Mouse (Mus musculus) embryo, embryonic 11 days (tissue): ENCODE data around the gene Adam15.

ENCODE experiments used
- DNase-seq: peaks from one replicate; pipeline ENCODE4 v3.0.0-alpha.2; 2015

Gene Adam15

GRCm38 (mm10) chr3:89383651-89384255 lies 34.0 kb upstream of the Adam15 start:
- no peak for DNase-seq

GRCm38 (mm10) chr3:89382950-89383349 lies 33.2 kb upstream of the Adam15 start:
- no peak for DNase-seq

- no peak for DNase-seq
Observed at GRCm38 (mm10) chr3:89382033-89382882, 32.5 kb upstream of the Adam15 start.

GRCm38 (mm10) chr3:89381233-89381632 lies 31.4 kb upstream of the Adam15 start:
- no peak for DNase-seq

- DNase-seq, result no peak
Observed at GRCm38 (mm10) chr3:89380711-89381110, 30.9 kb upstream of the Adam15 start.

GRCm38 (mm10) chr3:89380291-89380690 lies 30.5 kb upstream of the Adam15 start:
- no peak for DNase-seq

GRCm38 (mm10) chr3:89379388-89380131 lies 29.8 kb upstream of the Adam15 start:
- DNase-seq, result no peak

GRCm38 (mm10) chr3:89378394-89379067 lies 28.7 kb upstream of the Adam15 start:
- peak; percentile 89 for DNase-seq

- no peak for DNase-seq
Observed at GRCm38 (mm10) chr3:89377831-89378230, 28.0 kb upstream of the Adam15 start.

GRCm38 (mm10) chr3:89373581-89374231 lies 23.9 kb upstream of the Adam15 start:
- no peak for DNase-seq

- no peak for DNase-seq
Observed at GRCm38 (mm10) chr3:89367338-89367737, 17.5 kb upstream of the Adam15 start.

- DNase-seq, result no peak
Observed at GRCm38 (mm10) chr3:89365486-89366414, 16.0 kb upstream of the Adam15 start.

GRCm38 (mm10) chr3:89365153-89365485 lies 15.3 kb upstream of the Adam15 start, which contains the start of gene Dcst1:
TSS of gene Dcst1 (minus strand) at chr3:89365253.
- no peak for DNase-seq

GRCm38 (mm10) chr3:89364631-89365030 lies 14.8 kb upstream of the Adam15 start:
- no peak for DNase-seq

- DNase-seq, result no peak
Observed at GRCm38 (mm10) chr3:89361675-89362074, 11.9 kb upstream of the Adam15 start, which contains the start of gene Dcst2. TSS of gene Dcst2 (plus strand) at chr3:89361975.

- DNase-seq, result no peak
Observed at GRCm38 (mm10) chr3:89360237-89360636, 10.4 kb upstream of the Adam15 start.

- DNase-seq, result no peak
Observed at GRCm38 (mm10) chr3:89359630-89360029, 9.8 kb upstream of the Adam15 start.

GRCm38 (mm10) chr3:89356029-89356428 lies 6.2 kb upstream of the Adam15 start:
- no peak for DNase-seq

GRCm38 (mm10) chr3:89355512-89355902 lies 5.7 kb upstream of the Adam15 start:
- DNase-seq, result no peak

- DNase-seq, result peak; percentile 84
Observed at GRCm38 (mm10) chr3:89354816-89355511, 5.2 kb upstream of the Adam15 start.

- no peak for DNase-seq
Observed at GRCm38 (mm10) chr3:89351271-89351670, 1.5 kb upstream of the Adam15 start.
